16 mouse cellular contexts compared by ENCODE assay signal in the genomic region with DNA sequence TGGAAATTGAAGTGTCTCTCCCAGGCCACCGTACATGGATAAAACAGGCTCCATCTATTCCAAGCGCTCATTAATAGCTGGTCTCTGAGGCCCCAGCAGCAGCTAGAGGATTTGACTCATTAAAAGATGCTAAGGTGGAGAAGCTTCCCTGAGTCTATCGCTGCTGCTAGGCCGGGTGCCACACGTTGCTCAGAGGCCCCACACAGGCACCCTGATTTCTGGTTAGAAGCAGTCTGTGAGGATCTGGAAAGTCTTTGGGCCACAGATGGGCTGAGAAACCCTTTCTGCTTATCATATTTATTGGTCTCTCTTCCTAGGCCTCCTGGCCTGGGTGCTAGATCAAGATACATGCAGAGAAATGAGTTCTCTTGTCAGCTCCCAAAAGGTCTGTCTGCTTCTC.
"Had no signal": no experiment of that assay in that cellular context is flagged by ENCODE, and none has a peak within 500 bp of the region (broad histone marks: within the 10 kb centered on the region; RNA-seq: fewer than 3 reads in every experiment).

No protein-coding gene starts in this region.

- DNase-seq: liver, embryonic 13.5 days; liver, postnatal 0 days; lung, adult 2 months; lung, postnatal 14 days; lung, postnatal 36 days; right cerebral cortex, postnatal 14 days; thymus, adult 2 months; thymus, postnatal 25 days had no signal

- H3K4me2 ChIP-seq: liver, embryonic 13.5 days; liver, embryonic 15.5 days; lung, embryonic 15.5 days; neural tube, embryonic 12.5 days; stomach, embryonic 15.5 days had no signal

- H3K27ac ChIP-seq: liver, embryonic 13.5 days; liver, embryonic 15.5 days; lung, embryonic 15.5 days; macrophage; neural tube, embryonic 12.5 days; stomach, embryonic 15.5 days; stomach, postnatal 0 days had no signal

- H3K4me3 ChIP-seq: liver, embryonic 13.5 days; liver, embryonic 15.5 days; lung, embryonic 15.5 days; megakaryocyte, embryonic 14.5 days; neural tube, embryonic 12.5 days; stomach, embryonic 15.5 days had no signal

- H3K9me3 ChIP-seq: liver, embryonic 13.5 days; liver, embryonic 15.5 days; lung, embryonic 15.5 days; megakaryocyte, embryonic 14.5 days; neural tube, embryonic 12.5 days; stomach, embryonic 15.5 days had no signal

- H3K9ac ChIP-seq: liver, embryonic 13.5 days; liver, embryonic 15.5 days; liver, postnatal 0 days; lung, embryonic 15.5 days; neural tube, embryonic 12.5 days; stomach, embryonic 15.5 days had no signal

- H3K27me3 ChIP-seq: liver, embryonic 13.5 days; liver, embryonic 15.5 days; lung, embryonic 15.5 days; megakaryocyte, embryonic 14.5 days; neural tube, embryonic 12.5 days; stomach, embryonic 15.5 days had no signal

- H3K4me1 ChIP-seq: liver, embryonic 13.5 days; liver, embryonic 15.5 days; lung, embryonic 15.5 days; megakaryocyte, embryonic 14.5 days; neural tube, embryonic 12.5 days; stomach, embryonic 15.5 days had no signal

- ATAC-seq: liver, postnatal 0 days; lung, postnatal 0 days had no signal

- H3K36me3 ChIP-seq: liver, embryonic 13.5 days; liver, embryonic 15.5 days; lung, embryonic 15.5 days; neural tube, embryonic 12.5 days; stomach, embryonic 15.5 days had no signal
